Mouse (Mus musculus) forebrain, embryonic 16.5 days (tissue): ENCODE data around the gene Rabggta. TPM values are rescaled to one million over a fixed set of nuclear protein-coding genes. Genes with fewer than 3 reads are reported as not detected.

Experiments used
- ATAC-seq: fragments of 200-750 bp; cut with Nextera tagmentation; 2 replicates; pipeline ENCODE4 v1.8.0; 2017; ENCODE audit warnings: mild to moderate bottlenecking, moderate library complexity
- H3K27ac ChIP-seq: fragments of 300-500 bp; sonication (generic); 2 replicates; pipeline ENCODE4 v1.5.1; 2014; ENCODE audit warnings: low read length, control low read depth
- H3K27me3 ChIP-seq: fragments of 300-500 bp; sonication (generic); replicated peaks from 2 replicates; pipeline ENCODE4 v1.6.1; 2014; ENCODE audit warnings: low read length; ENCODE audit not compliant: control insufficient read depth, insufficient read depth
- H3K36me3 ChIP-seq: fragments of 300-500 bp; sonication (generic); 2 replicates; pipeline ENCODE4 v1.6.1; 2014; ENCODE audit not compliant: control insufficient read depth, insufficient read depth
- H3K4me1 ChIP-seq: fragments of 300-500 bp; sonication (generic); replicated peaks from 2 replicates; pipeline ENCODE4 v1.6.1; 2014; ENCODE audit warnings: low read length; ENCODE audit not compliant: control insufficient read depth, insufficient read depth
- H3K4me2 ChIP-seq: fragments of 300-500 bp; sonication (generic); 2 replicates; pipeline ENCODE4 v1.6.1; 2014; ENCODE audit warnings: mild to moderate bottlenecking, low read length, control low read depth
- H3K4me3 ChIP-seq: fragments of 300-500 bp; sonication (generic); replicated peaks from 2 replicates; pipeline ENCODE4 v1.5.1; 2014; ENCODE audit warnings: mild to moderate bottlenecking, low read length, control low read depth
- H3K9ac ChIP-seq: fragments of 300-500 bp; sonication (generic); replicated peaks from 2 replicates; pipeline ENCODE4 v1.6.1; 2014; ENCODE audit warnings: low read depth, low read length, control low read depth
- H3K9me3 ChIP-seq: fragments of 300-500 bp; sonication (generic); 2 replicates; pipeline ENCODE4 v1.6.1; 2016; ENCODE audit warnings: low read length; ENCODE audit not compliant: control insufficient read depth
- WGBS: fragments of 180-500 bp; shearing (Covaris S2); extraction: QIAGEN DNeasy Blood & Tissue Kit; methylation state at CpG from one replicate; pipeline ENCODE4 v1.1.7; 2014; 5-methylcytosine and 5-hydroxymethylcytosine counted together
- polyA plus RNA-seq: library from polyadenylated mRNA; unstranded; fragments of >200 nt; fragmentation: Nextera tagmentation; extraction: Ambion mirVana; gene quantifications from 2 replicates; pipeline ENCODE4 v1.2.1, GENCODE M21; 2015

The Rabggta gene
- polyA plus RNA-seq, 1 experiment from 2014 or later: 53.3 TPM

- Histone ChIP-seq H3K27me3 (peaks cover 2% of the 10 kb centered on the region; the same call in 1 of the 2 replicates), H3K4me2 (no peak overlapping the region), H3K9ac (no peak overlapping the region), H3K36me3 (no peaks in the 10 kb centered on the region), H3K4me1 (no peaks in the 10 kb centered on the region), H3K4me3 (no peak overlapping the region), H3K9me3 (no peaks in the 10 kb centered on the region), H3K27ac (no peak overlapping the region)
- ATAC-seq: no peak
- WGBS: 84% methylated on average over 7 of the region's 7 CpGs
Observed at GRCm38 (mm10) chr14:55711786-55712185, 10.3 kb downstream of the Rabggta start.

GRCm38 (mm10) chr14:55709509-55709908, 12.6 kb downstream of the Rabggta start:
- Histone ChIP-seq H3K9ac (no peak overlapping the region), H3K4me2 (no peak overlapping the region), H3K27me3 (peaks cover 2% of the 10 kb centered on the region; the same call in 1 of the 2 replicates), H3K27ac (no peak overlapping the region), H3K36me3 (no peaks in the 10 kb centered on the region), H3K4me1 (no peaks in the 10 kb centered on the region), H3K4me3 (no peak overlapping the region), H3K9me3 (no peaks in the 10 kb centered on the region)
- no peak for ATAC-seq
- WGBS: 88% methylated on average over 4 of the region's 4 CpGs

- no peaks in the 10 kb centered on the region for H3K27me3 ChIP-seq
- no peak overlapping the region for H3K9ac ChIP-seq
- no peaks in the 10 kb centered on the region for H3K9me3 ChIP-seq
- no peaks in the 10 kb centered on the region for H3K36me3 ChIP-seq
- no peak overlapping the region for H3K4me3 ChIP-seq
- H3K27ac ChIP-seq: no peak overlapping the region
- 86% methylated on average over 5 of the region's 5 CpGs for WGBS
- no peak overlapping the region for H3K4me2 ChIP-seq
- H3K4me1 ChIP-seq: no peaks in the 10 kb centered on the region
- no peak for ATAC-seq
Observed at GRCm38 (mm10) chr14:55707397-55707796, 14.7 kb downstream of the Rabggta start.

- H3K9me3 ChIP-seq: no peaks in the 10 kb centered on the region
- H3K36me3 ChIP-seq: no peaks in the 10 kb centered on the region
- H3K9ac ChIP-seq: no peak overlapping the region
- H3K27ac ChIP-seq: no peak overlapping the region
- no peak for ATAC-seq
- 89% methylated on average over 8 of the region's 8 CpGs for WGBS
- H3K4me1 ChIP-seq: no peaks in the 10 kb centered on the region
- no peak overlapping the region for H3K4me3 ChIP-seq
- H3K4me2 ChIP-seq: no peak overlapping the region
- H3K27me3 ChIP-seq: no peaks in the 10 kb centered on the region
Observed at GRCm38 (mm10) chr14:55706051-55706600, 15.9 kb downstream of the Rabggta start.

GRCm38 (mm10) chr14:55702761-55703160, 19.3 kb downstream of the Rabggta start:
- no peak overlapping the region for H3K4me2 ChIP-seq
- no peak overlapping the region for H3K9ac ChIP-seq
- ATAC-seq: no peak
- no peak overlapping the region for H3K4me3 ChIP-seq
- H3K9me3 ChIP-seq: no peaks in the 10 kb centered on the region
- H3K36me3 ChIP-seq: no peaks in the 10 kb centered on the region
- no peaks in the 10 kb centered on the region for H3K27me3 ChIP-seq
- H3K27ac ChIP-seq: no peak overlapping the region
- 67% methylated on average over 6 of the region's 6 CpGs for WGBS
- no peaks in the 10 kb centered on the region for H3K4me1 ChIP-seq

- Histone ChIP-seq H3K9ac (no peak overlapping the region), H3K27me3 (no peaks in the 10 kb centered on the region), H3K27ac (no peak overlapping the region), H3K9me3 (no peaks in the 10 kb centered on the region), H3K4me3 (no peak overlapping the region), H3K4me1 (no peaks in the 10 kb centered on the region), H3K4me2 (no peak overlapping the region), H3K36me3 (no peaks in the 10 kb centered on the region)
- ATAC-seq: no peak
- 59% methylated on average over 9 of the region's 9 CpGs for WGBS
Observed at GRCm38 (mm10) chr14:55701131-55701530, 20.9 kb downstream of the Rabggta start.

- 83% methylated on average over 4 of the region's 4 CpGs for WGBS
- Histone ChIP-seq H3K9me3 (no peaks in the 10 kb centered on the region), H3K9ac (no peak overlapping the region), H3K4me3 (no peak overlapping the region), H3K27ac (no peak overlapping the region), H3K27me3 (no peaks in the 10 kb centered on the region), H3K36me3 (no peaks in the 10 kb centered on the region), H3K4me2 (no peak overlapping the region), H3K4me1 (no peaks in the 10 kb centered on the region)
- no peak for ATAC-seq
Observed at GRCm38 (mm10) chr14:55697226-55697625, 24.8 kb downstream of the Rabggta start.

- H3K36me3 ChIP-seq: no peaks in the 10 kb centered on the region
- H3K9me3 ChIP-seq: no peaks in the 10 kb centered on the region
- no peak overlapping the region for H3K4me3 ChIP-seq
- no peak overlapping the region for H3K4me2 ChIP-seq
- no peaks in the 10 kb centered on the region for H3K27me3 ChIP-seq
- no peak for ATAC-seq
- WGBS: 88% methylated on average over 10 of the region's 10 CpGs
- no peak overlapping the region for H3K9ac ChIP-seq
- H3K27ac ChIP-seq: no peak overlapping the region
- no peaks in the 10 kb centered on the region for H3K4me1 ChIP-seq
Observed at GRCm38 (mm10) chr14:55689433-55689832, 32.6 kb downstream of the Rabggta start.

GRCm38 (mm10) chr14:55682118-55682493, 40.0 kb downstream of the Rabggta start:
- H3K36me3 ChIP-seq: peaks cover 14% of the 10 kb centered on the region
- no peaks in the 10 kb centered on the region for H3K9me3 ChIP-seq
- H3K4me3 ChIP-seq: peak overlapping the region; percentile 80
- peak overlapping the region; percentile 73 for H3K9ac ChIP-seq
- peak overlapping the region; percentile 90 for H3K4me2 ChIP-seq
- peaks cover 10% of the 10 kb centered on the region for H3K4me1 ChIP-seq
- ATAC-seq: peak; percentile 34
- peak overlapping the region; percentile 34; the same call in 1 of the 2 replicates for H3K27ac ChIP-seq
- no peaks in the 10 kb centered on the region for H3K27me3 ChIP-seq
- 10% methylated on average over 3 of the region's 3 CpGs for WGBS
